9 mouse cellular contexts compared by ENCODE assay signal in the genomic region with DNA sequence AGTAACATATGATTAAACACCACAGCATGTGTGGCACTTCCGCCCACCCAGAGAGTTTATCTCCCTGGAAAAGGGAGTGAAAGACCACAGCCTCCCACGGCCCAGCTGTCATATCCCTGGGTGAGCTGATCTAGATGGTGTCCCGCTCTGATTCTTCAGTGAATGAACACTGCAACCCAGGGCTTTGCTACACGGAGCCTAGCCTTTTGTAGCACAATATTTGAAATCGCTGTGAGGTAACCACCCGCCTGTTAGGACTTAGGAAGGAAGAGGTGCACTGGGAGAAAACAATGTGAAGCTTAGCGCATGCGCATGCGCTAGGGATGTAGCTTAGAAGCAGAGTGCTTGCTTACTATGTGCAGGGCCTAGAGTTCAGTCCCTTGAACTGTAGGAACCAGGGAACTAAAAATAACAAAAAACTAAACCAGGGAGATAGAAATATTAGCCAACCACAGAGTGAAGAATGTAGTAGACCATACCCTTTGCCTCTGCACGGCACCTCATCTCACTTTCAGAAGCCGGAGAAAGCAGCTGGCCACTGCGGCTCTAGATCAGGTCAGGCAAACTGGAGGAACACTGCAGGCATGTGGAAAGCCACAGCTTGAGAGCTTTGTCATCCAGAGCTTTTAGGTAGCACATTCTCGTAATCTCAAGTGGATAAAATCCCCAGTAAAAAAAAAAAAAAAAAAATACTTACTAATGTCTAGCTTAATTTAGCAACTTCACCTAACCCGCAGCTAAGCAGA. TPM values are rescaled to one million over a fixed set of nuclear protein-coding genes. Genes with fewer than 3 reads are reported as not detected.
DNase-seq lines count a peak whose midpoint lies in the region; ATAC-seq lines count a peak whose summit lies in the region.
"Had no signal": no experiment of that assay in that cellular context is flagged by ENCODE, and none has a peak within 500 bp of the region (broad histone marks: within the 10 kb centered on the region; RNA-seq: fewer than 3 reads in every experiment).

No protein-coding gene starts in this region.

- no peak overlapping the region for H3K27ac ChIP-seq in midbrain, embryonic 14.5 days (replicated peaks; ENCODE audit: low read depth, low read length)
- H3K27ac ChIP-seq in midbrain, embryonic 15.5 days, result no peak overlapping the region
- H3K27ac ChIP-seq in intestine, embryonic 15.5 days, result no peak overlapping the region
- H3K27ac ChIP-seq: liver, embryonic 15.5 days had no signal

- no peak; the same call in 1 of the 2 replicates for ATAC-seq in midbrain, embryonic 14.5 days (ENCODE audit: low FRiP score, low TSS enrichment)
- no peak for ATAC-seq in midbrain, embryonic 15.5 days (replicated peaks)
- ATAC-seq in intestine, embryonic 15.5 days, result no peak

- no peaks in the 10 kb centered on the region for H3K36me3 ChIP-seq in midbrain, embryonic 14.5 days (ENCODE audit: control insufficient read depth, insufficient read depth, low read length)
- no peaks in the 10 kb centered on the region for H3K36me3 ChIP-seq in midbrain, embryonic 15.5 days (replicated peaks)
- H3K36me3 ChIP-seq in intestine, embryonic 15.5 days, result no peaks in the 10 kb centered on the region
- H3K36me3 ChIP-seq: liver, embryonic 15.5 days had no signal

- no peak overlapping the region for H3K4me2 ChIP-seq in midbrain, embryonic 14.5 days (ENCODE audit: low read length)
- no peak overlapping the region for H3K4me2 ChIP-seq in midbrain, embryonic 15.5 days
- H3K4me2 ChIP-seq in intestine, embryonic 15.5 days (replicated peaks), result no peak overlapping the region
- H3K4me2 ChIP-seq: liver, embryonic 15.5 days had no signal

- WGBS in midbrain, embryonic 14.5 days, result 59% methylated on average over 14 of the region's 14 CpGs
- WGBS in midbrain, embryonic 15.5 days, result 64% methylated on average over 14 of the region's 14 CpGs
- 71% methylated on average over 14 of the region's 14 CpGs for WGBS in intestine, embryonic 15.5 days

- H3K9me3 ChIP-seq in midbrain, embryonic 14.5 days (ENCODE audit: control insufficient read depth, low read length), result no peaks in the 10 kb centered on the region
- H3K9me3 ChIP-seq in midbrain, embryonic 15.5 days, result no peaks in the 10 kb centered on the region
- H3K9me3 ChIP-seq in intestine, embryonic 15.5 days, result no peaks in the 10 kb centered on the region
- H3K9me3 ChIP-seq: liver, embryonic 15.5 days had no signal

- peak; percentile 33 for DNase-seq in midbrain, embryonic 14.5 days
- peak; percentile 58 for DNase-seq in heart, adult 8-10 months (ENCODE audit: low spot score)
- peak; percentile 48 to 74 for DNase-seq in layer of hippocampus, postnatal 14 days (ENCODE audit: low spot score in 2 of 2)
- DNase-seq in right cerebral cortex, postnatal 10 days (ENCODE audit: low spot score in 2 of 2), result peak; percentile 80 to 85
- no peak for DNase-seq in gastrocnemius, postnatal 4 days (ENCODE audit: low spot score in 2 of 2)
- no peak for DNase-seq in adrenal gland, postnatal 4 days (ENCODE audit: low spot score in 2 of 2)

- no peaks in the 10 kb centered on the region for H3K27me3 ChIP-seq in midbrain, embryonic 14.5 days (ENCODE audit: control insufficient read depth, insufficient read depth, low read length)
- H3K27me3 ChIP-seq in midbrain, embryonic 15.5 days (replicated peaks), result no peaks in the 10 kb centered on the region
- H3K27me3 ChIP-seq in intestine, embryonic 15.5 days (replicated peaks), result no peaks in the 10 kb centered on the region
- H3K27me3 ChIP-seq: liver, embryonic 15.5 days had no signal

- H3K4me1 ChIP-seq in midbrain, embryonic 14.5 days (ENCODE audit: control insufficient read depth, insufficient read depth, low read length), result no peaks in the 10 kb centered on the region
- H3K4me1 ChIP-seq in midbrain, embryonic 15.5 days, result no peaks in the 10 kb centered on the region
- no peaks in the 10 kb centered on the region; the same call in 1 of the 2 replicates for H3K4me1 ChIP-seq in intestine, embryonic 15.5 days (replicated peaks)

- no peak overlapping the region for H3K4me3 ChIP-seq in midbrain, embryonic 14.5 days (replicated peaks; ENCODE audit: low read depth, low read length)
- no peak overlapping the region for H3K4me3 ChIP-seq in midbrain, embryonic 15.5 days
- H3K4me3 ChIP-seq in intestine, embryonic 15.5 days (replicated peaks), result no peak overlapping the region
- H3K4me3 ChIP-seq: liver, embryonic 15.5 days had no signal

- no peak overlapping the region for H3K9ac ChIP-seq in midbrain, embryonic 14.5 days (replicated peaks; ENCODE audit: low read length)
- H3K9ac ChIP-seq in midbrain, embryonic 15.5 days, result no peak overlapping the region
- no peak overlapping the region for H3K9ac ChIP-seq in intestine, embryonic 15.5 days
- H3K9ac ChIP-seq: liver, embryonic 15.5 days had no signal

RNA-seq across cellular contexts. Expression of a gene that starts 17.4 kb away (rescaled TPM):
- polyA plus RNA-seq in midbrain, embryonic 14.5 days (2014; fragmentation: Nextera tagmentation; extraction: Ambion mirVana), result 43.9 and 51.5 TPM in 2 replicates
- polyA plus RNA-seq in midbrain, embryonic 15.5 days (2015; fragmentation: Nextera tagmentation; extraction: Ambion mirVana), result 36.5 and 37.1 TPM in 2 replicates
- 100 to 1,000 TPM in 2 of 4 experiments, 10 to 100 TPM in 2; 96.2 to 109 (median 103) TPM for total RNA-seq in heart, adult 8-10 months (2022)
- 10 to 100 TPM; 77.2 to 81.1 TPM for total RNA-seq in layer of hippocampus, postnatal 14 days (2021)
- total RNA-seq in gastrocnemius, postnatal 4 days (2021), result 100 to 1,000 TPM; 137 to 152 TPM
- total RNA-seq in adrenal gland, postnatal 4 days (2021), result 10 to 100 TPM; 81.6 to 84.8 TPM
- polyA plus RNA-seq in intestine, embryonic 15.5 days (2015; fragmentation: Nextera tagmentation; extraction: Ambion mirVana), result 32.8 TPM in 2 replicates

RNA-seq across cellular contexts. Expression of a gene that starts 18.3 kb away (rescaled TPM):
- polyA plus RNA-seq in midbrain, embryonic 14.5 days (2014; fragmentation: Nextera tagmentation; extraction: Ambion mirVana), result 53.9 and 66.1 TPM in 2 replicates
- 50.4 and 55.1 TPM in 2 replicates for polyA plus RNA-seq in midbrain, embryonic 15.5 days (2015; fragmentation: Nextera tagmentation; extraction: Ambion mirVana)
- total RNA-seq in heart, adult 8-10 months (2022), result 10 to 100 TPM; 53.3 to 65.5 (median 58.8) TPM
- total RNA-seq in layer of hippocampus, postnatal 14 days (2021), result 10 to 100 TPM; 45.4 to 47.2 TPM
- total RNA-seq in gastrocnemius, postnatal 4 days (2021), result 10 to 100 TPM; 29.8 to 36.8 TPM
- 10 to 100 TPM; 19.9 to 21.5 TPM for total RNA-seq in adrenal gland, postnatal 4 days (2021)
- 26.9 and 28.0 TPM in 2 replicates for polyA plus RNA-seq in intestine, embryonic 15.5 days (2015; fragmentation: Nextera tagmentation; extraction: Ambion mirVana)

Comparison
In these comparisons a context has a peak if more than half of its experiments do, and no peak if none do; other contexts are left out.
1. DNase-seq: peak in midbrain, embryonic 14.5 days (single experiment), heart, adult 8-10 months (single experiment), layer of hippocampus, postnatal 14 days (2 of 2) and right cerebral cortex, postnatal 10 days (2 of 2); none in gastrocnemius, postnatal 4 days (0 of 2) and adrenal gland, postnatal 4 days (0 of 2).